ENCODE assay signal across 8 mouse cellular contexts in the genomic region with DNA sequence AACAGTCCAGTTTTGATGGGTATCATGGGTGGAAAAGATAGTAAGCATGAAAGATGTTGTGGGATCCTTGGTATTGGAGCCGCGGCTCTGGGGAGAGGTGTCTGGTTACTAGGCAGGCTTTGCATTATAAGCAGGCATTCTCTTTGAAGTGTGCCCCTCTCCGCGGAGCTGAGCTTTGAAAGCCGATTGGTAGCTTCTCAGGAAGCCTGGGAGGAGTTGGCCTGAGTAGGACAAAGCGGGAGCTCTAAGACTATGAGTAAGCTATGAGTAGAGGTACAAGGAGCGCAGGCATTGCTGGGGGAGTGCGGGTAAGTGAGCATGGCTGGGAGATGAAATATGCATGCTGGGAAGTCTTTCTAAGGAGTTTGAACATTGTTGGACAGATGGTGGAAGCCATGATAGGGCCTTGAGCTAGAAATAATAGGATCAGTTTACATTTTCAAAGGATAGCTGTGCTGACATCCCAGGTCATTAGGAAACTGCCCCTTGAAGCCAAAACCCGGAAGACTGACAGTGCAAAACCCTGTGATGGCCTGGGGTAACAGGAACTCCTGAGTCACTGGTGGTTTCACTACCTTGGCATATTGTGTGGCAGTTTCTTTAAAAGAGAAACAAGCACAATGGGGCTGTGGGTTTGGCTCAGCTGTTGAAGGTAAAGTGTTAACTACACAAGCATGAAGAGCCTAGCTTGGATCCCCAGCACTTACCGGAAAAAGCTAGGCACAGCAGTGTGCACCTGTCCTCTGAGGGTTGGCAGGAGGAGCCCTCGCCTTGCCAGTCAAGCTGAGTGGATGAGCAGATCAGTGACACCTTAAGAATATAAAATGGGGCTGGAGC. TPM values are rescaled to one million over a fixed set of nuclear protein-coding genes. Genes with fewer than 3 reads are reported as not detected.
A peak's percentile ranks its signal among the peaks of the same experiment; 100 is the strongest.
DNase-seq lines count a peak whose midpoint lies in the region; ATAC-seq and TF ChIP-seq lines count a peak whose summit lies in the region.

No protein-coding gene starts in this region.

- 0 out of 2 replicates have a peak, but pooled peaks cover under 1% of the 10 kb centered on the region for H3K36me3 ChIP-seq in lung, embryonic 15.5 days
- H3K36me3 ChIP-seq in hindbrain, embryonic 15.5 days = no peaks in the 10 kb centered on the region; the same call in 1 of the 2 replicates
- no peaks in the 10 kb centered on the region for H3K36me3 ChIP-seq in midbrain, embryonic 11.5 days (ENCODE audit: control insufficient read depth, insufficient read depth, low read length)

- intact Hi-C loops in gastrocnemius, postnatal 14 days (cut with DNase I; ENCODE audit: low total_unique reads) = loop anchor here (10.0 kb wide), 1 partner anchor 158 kb away; no protein-coding TSS in a partner anchor

- ATAC-seq in lung, embryonic 15.5 days (ENCODE audit: borderline replicate concordance, extremely low read depth, low FRiP score, low TSS enrichment) = no peak
- ATAC-seq in hindbrain, embryonic 15.5 days (ENCODE audit: low FRiP score, low read depth) = peak; percentile 61; the same call in 1 of the 2 replicates
- ATAC-seq in midbrain, embryonic 11.5 days (ENCODE audit: low FRiP score) = peak; percentile 78

- 29% methylated on average over 11 of the region's 11 CpGs for WGBS in lung, embryonic 15.5 days
- whole genome bisulfite sequencing in lung, adult 2 months = 41% methylated on average over 11 of the region's 11 CpGs
- 17% methylated on average over 11 of the region's 11 CpGs for WGBS in hindbrain, embryonic 15.5 days
- 12% methylated on average over 11 of the region's 11 CpGs for WGBS in midbrain, embryonic 11.5 days

- DNase-seq in lung, adult 2 months = no peak
- DNase-seq in embryo, embryonic 10 days (ENCODE audit: low spot score) = peak; percentile 85
- peak; percentile 95 for DNase-seq in midbrain, embryonic 11.5 days (ENCODE audit: low spot score, missing footprints)
- peak; percentile 27 to 54 for DNase-seq in thymus, postnatal 36 days
- DNase-seq in gastrocnemius, postnatal 14 days = no peak
- DNase-seq in urinary bladder, postnatal 25 days (ENCODE audit: low spot score) = no peak

- no peaks in the 10 kb centered on the region for H3K27me3 ChIP-seq in lung, embryonic 15.5 days
- H3K27me3 ChIP-seq in hindbrain, embryonic 15.5 days = no peaks in the 10 kb centered on the region
- no peaks in the 10 kb centered on the region for H3K27me3 ChIP-seq in midbrain, embryonic 11.5 days (ENCODE audit: control insufficient read depth, insufficient read depth, low read length)

- TF ChIP-seq CTCF in lung, adult 2 months (IDR thresholded peaks at IDR 0.05; ENCODE audit: insufficient read depth, low read length) = no peak

- peak overlapping the region; percentile 34 for H3K4me2 ChIP-seq in lung, embryonic 15.5 days
- peak overlapping the region; percentile 45 for H3K4me2 ChIP-seq in hindbrain, embryonic 15.5 days
- H3K4me2 ChIP-seq in midbrain, embryonic 11.5 days = peak overlapping the region; percentile 61

- no peak overlapping the region for H3K9ac ChIP-seq in lung, embryonic 15.5 days
- H3K9ac ChIP-seq in hindbrain, embryonic 15.5 days = peak overlapping the region; percentile 4; the same call in 1 of the 2 replicates
- H3K9ac ChIP-seq in midbrain, embryonic 11.5 days (ENCODE audit: low read length) = peak overlapping the region; percentile 48; the same call in 1 of the 2 replicates

- H3K27ac ChIP-seq in lung, embryonic 15.5 days = no peak overlapping the region
- no peak overlapping the region for H3K27ac ChIP-seq in hindbrain, embryonic 15.5 days (replicated peaks)
- H3K27ac ChIP-seq in midbrain, embryonic 11.5 days (ENCODE audit: low read depth, low read length) = peak overlapping the region; percentile 82

- no peak overlapping the region for H3K4me3 ChIP-seq in lung, embryonic 15.5 days
- no peak overlapping the region for H3K4me3 ChIP-seq in lung, adult 2 months (replicated peaks; ENCODE audit: extremely low read depth, low read depth, low read length)
- peak overlapping the region; percentile 10; the same call in 1 of the 2 replicates for H3K4me3 ChIP-seq in hindbrain, embryonic 15.5 days
- H3K4me3 ChIP-seq in midbrain, embryonic 11.5 days (ENCODE audit: low read depth, low read length) = peak overlapping the region; percentile 18

- H3K9me3 ChIP-seq in lung, embryonic 15.5 days = no peaks in the 10 kb centered on the region
- H3K9me3 ChIP-seq in hindbrain, embryonic 15.5 days = no peaks in the 10 kb centered on the region
- H3K9me3 ChIP-seq in midbrain, embryonic 11.5 days (ENCODE audit: control insufficient read depth, low read length) = no peaks in the 10 kb centered on the region

- H3K4me1 ChIP-seq in lung, embryonic 15.5 days = peaks cover 12% of the 10 kb centered on the region; the same call in 1 of the 2 replicates
- peaks cover 3% of the 10 kb centered on the region; the same call in 1 of the 2 replicates for H3K4me1 ChIP-seq in lung, adult 2 months (ENCODE audit: control insufficient read depth, insufficient read depth, low read length)
- H3K4me1 ChIP-seq in hindbrain, embryonic 15.5 days (replicated peaks) = peaks cover 19% of the 10 kb centered on the region
- H3K4me1 ChIP-seq in midbrain, embryonic 11.5 days (ENCODE audit: control insufficient read depth, insufficient read depth, low read length) = peaks cover 17% of the 10 kb centered on the region

- no peak for TF ChIP-seq POLR2A in lung, adult 2 months (IDR thresholded peaks at IDR 0.05; ENCODE audit: borderline replicate concordance, extremely low read depth, low read depth, low read length)

RNA-seq across cellular contexts. Expression of gene Zfand4, which starts 2.5 kb away (rescaled TPM):
- 6.3 and 6.5 TPM in 2 replicates for polyA plus RNA-seq in lung, embryonic 15.5 days (2015; fragmentation: Nextera tagmentation; extraction: Ambion mirVana)
- 0.32 and 0.89 TPM in 2 replicates for polyA plus RNA-seq in lung, adult 2 months (2012; rRNA removed)
- polyA plus RNA-seq in hindbrain, embryonic 15.5 days (2015; fragmentation: Nextera tagmentation; extraction: Ambion mirVana) = 6.1 and 7.2 TPM in 2 replicates
- polyA plus RNA-seq in midbrain, embryonic 11.5 days (2014; fragmentation: Nextera tagmentation; extraction: Ambion mirVana) = 13.3 and 14.3 TPM in 2 replicates
- total RNA-seq in gastrocnemius, postnatal 14 days (2021) = 1 to 10 TPM in 1 of 2 experiments, under 1 TPM in 1; 0.97 to 1.3 TPM

RNA-seq across cellular contexts. Expression of gene Washc2, which starts 58.7 kb away (rescaled TPM):
- 38.7 and 41.9 TPM in 2 replicates for polyA plus RNA-seq in lung, embryonic 15.5 days (2015; fragmentation: Nextera tagmentation; extraction: Ambion mirVana)
- polyA plus RNA-seq in lung, adult 2 months (2012; rRNA removed) = 51.9 and 53.0 TPM in 2 replicates
- 64.8 and 65.7 TPM in 2 replicates for polyA plus RNA-seq in hindbrain, embryonic 15.5 days (2015; fragmentation: Nextera tagmentation; extraction: Ambion mirVana)
- 53.9 and 56.3 TPM in 2 replicates for polyA plus RNA-seq in midbrain, embryonic 11.5 days (2014; fragmentation: Nextera tagmentation; extraction: Ambion mirVana)
- 10 to 100 TPM; 22.2 to 22.4 TPM for total RNA-seq in gastrocnemius, postnatal 14 days (2021)

Comparison
In these comparisons a context has a peak if more than half of its experiments do, and no peak if none do; other contexts are left out.
1. H3K4me3 ChIP-seq: peak in hindbrain, embryonic 15.5 days (single experiment) and midbrain, embryonic 11.5 days (single experiment); none in lung, embryonic 15.5 days (single experiment) and lung, adult 2 months (single experiment).
2. DNase-seq: peak in embryo, embryonic 10 days (single experiment), midbrain, embryonic 11.5 days (single experiment) and thymus, postnatal 36 days (2 of 2); none in lung, adult 2 months (single experiment), gastrocnemius, postnatal 14 days (single experiment) and urinary bladder, postnatal 25 days (single experiment).
3. Peak in every context shown above with its lines, with median percentiles within 50 percentile points of each other: H3K4me2 ChIP-seq.